Mouse (Mus musculus) limb, embryonic 14.5 days (tissue): ENCODE measurements around the gene Mtfr1l. TPM values are rescaled to one million over a fixed set of nuclear protein-coding genes. Genes with fewer than 3 reads are reported as not detected.

Source experiments
- ATAC-seq: fragments of 200-750 bp; cut with Nextera tagmentation; 2 replicates; pipeline ENCODE4 v1.8.0; 2017; ENCODE audit warnings: low read depth, moderate number of reproducible peaks, moderate TSS enrichment; ENCODE audit not compliant: low FRiP score
- DNase-seq: peaks from one replicate; pipeline ENCODE4 v3.0.0-alpha.2; 2015; ENCODE audit warnings: low spot score
- H3K27ac ChIP-seq: fragments of 300-500 bp; sonication (generic); replicated peaks from 2 replicates; pipeline ENCODE4 v1.5.1; 2014; ENCODE audit warnings: low read depth, mild to moderate bottlenecking, low read length, moderate library complexity, mixed read lengths
- H3K27me3 ChIP-seq: fragments of 300-500 bp; sonication (generic); 2 replicates; pipeline ENCODE4 v1.6.1; 2014; ENCODE audit warnings: low read length, mixed read lengths; ENCODE audit not compliant: control insufficient read depth, insufficient read depth
- H3K36me3 ChIP-seq: fragments of 300-500 bp; sonication (generic); 2 replicates; pipeline ENCODE4 v1.6.1; 2014; ENCODE audit warnings: mild to moderate bottlenecking, low read length, moderate library complexity, mixed read lengths; ENCODE audit not compliant: control insufficient read depth, insufficient read depth
- H3K4me1 ChIP-seq: fragments of 300-500 bp; sonication (generic); 2 replicates; pipeline ENCODE4 v1.6.1; 2014; ENCODE audit warnings: antibody characterized with exemption, low read length, mixed read lengths; ENCODE audit not compliant: control insufficient read depth, insufficient read depth
- H3K4me2 ChIP-seq: fragments of 300-500 bp; sonication (generic); replicated peaks from 2 replicates; pipeline ENCODE4 v1.6.1; 2014; ENCODE audit warnings: low read depth, mild to moderate bottlenecking, low read length, moderate library complexity; ENCODE audit not compliant: severe bottlenecking
- H3K4me3 ChIP-seq: fragments of 300-500 bp; sonication (generic); replicated peaks from 2 replicates; pipeline ENCODE4 v1.5.1; 2014; ENCODE audit warnings: low read length
- H3K9ac ChIP-seq: fragments of 300-500 bp; sonication (generic); 2 replicates; pipeline ENCODE4 v1.6.1; 2014; ENCODE audit warnings: mild to moderate bottlenecking, low read depth, low read length, moderate library complexity; ENCODE audit not compliant: severe bottlenecking
- H3K9me3 ChIP-seq: fragments of 300-500 bp; sonication (generic); 2 replicates; pipeline ENCODE4 v1.6.1; 2016; ENCODE audit warnings: low read length; ENCODE audit not compliant: control insufficient read depth
- POLR2A ChIP-seq: fragments of 200-500 bp; IDR thresholded peaks from 2 replicates; pipeline ENCODE4 v1.8.0; 2012; ENCODE audit warnings: inconsistent platforms, mild to moderate bottlenecking, moderate library complexity, borderline replicate concordance; ENCODE audit not compliant: insufficient read depth, insufficient read length; ENCODE audit errors: extremely low read depth
- WGBS: fragments of 180-500 bp; shearing (Covaris S2); extraction: QIAGEN DNeasy Blood & Tissue Kit; methylation state at CpG from one replicate; pipeline ENCODE4 v1.1.7; 2014; 5-methylcytosine and 5-hydroxymethylcytosine counted together
- microRNA-seq: library from miRNA; unstranded; fragments of <30 nt; microRNA quantifications from one replicate; pipeline ENCODE4, GENCODE M21; 2016
- polyA plus RNA-seq, 2 experiments: library from polyadenylated mRNA; depleted of rRNA in 1 of 2; stranded (reverse) in 1 of 2; unstranded in 1 of 2; fragments of >200 nt; fragmentation: Nextera tagmentation in 1 of 2; extraction: Ambion mirVana in 1 of 2; gene quantifications; 2 replicates each; pipeline versions ENCODE4 v1.2.1 to v1.2.3; 2012 to 2014

Mtfr1l gene
- polyA plus RNA-seq, 2 experiments: 111 to 123 TPM

- Histone ChIP-seq H3K4me1 (no peaks in the 10 kb centered on the region), H3K36me3 (no peaks in the 10 kb centered on the region), H3K4me3 (no peak overlapping the region), H3K9me3 (no peaks in the 10 kb centered on the region), H3K4me2 (no peak overlapping the region), H3K27me3 (no peaks in the 10 kb centered on the region), H3K27ac (no peak overlapping the region), H3K9ac (no peak overlapping the region)
- DNase-seq (no peak), ATAC-seq (no peak)
- no peak for TF ChIP-seq POLR2A
- WGBS: 77% methylated on average over 8 of the region's 8 CpGs
Observed at GRCm38 (mm10) chr4:134482442-134482841, 52.7 kb downstream of the Mtfr1l start.

- 59% methylated on average over 6 of the region's 6 CpGs for WGBS
- DNase-seq (no peak), ATAC-seq (no peak)
- Histone ChIP-seq H3K9ac (no peak overlapping the region), H3K4me2 (no peak overlapping the region), H3K36me3 (no peaks in the 10 kb centered on the region), H3K4me3 (no peak overlapping the region), H3K27me3 (no peaks in the 10 kb centered on the region), H3K4me1 (no peaks in the 10 kb centered on the region), H3K27ac (no peak overlapping the region), H3K9me3 (no peaks in the 10 kb centered on the region)
- TF ChIP-seq POLR2A: no peak
Observed at GRCm38 (mm10) chr4:134481270-134481669, 53.9 kb downstream of the Mtfr1l start.

GRCm38 (mm10) chr4:134480864-134481263, 54.3 kb downstream of the Mtfr1l start:
- H3K9me3 ChIP-seq: no peaks in the 10 kb centered on the region
- no peaks in the 10 kb centered on the region for H3K27me3 ChIP-seq
- DNase-seq: peak; percentile 34
- 20% methylated on average over 6 of the region's 6 CpGs for WGBS
- H3K27ac ChIP-seq: no peak overlapping the region
- no peaks in the 10 kb centered on the region for H3K4me1 ChIP-seq
- H3K4me3 ChIP-seq: no peak overlapping the region
- no peak overlapping the region for H3K9ac ChIP-seq
- ATAC-seq: no peak
- no peaks in the 10 kb centered on the region for H3K36me3 ChIP-seq
- H3K4me2 ChIP-seq: no peak overlapping the region
- no peak for TF ChIP-seq POLR2A

- Histone ChIP-seq H3K27me3 (no peaks in the 10 kb centered on the region), H3K9me3 (no peaks in the 10 kb centered on the region), H3K4me3 (no peak overlapping the region), H3K4me1 (no peaks in the 10 kb centered on the region), H3K36me3 (peaks cover 7% of the 10 kb centered on the region), H3K9ac (no peak overlapping the region), H3K4me2 (no peak overlapping the region), H3K27ac (no peak overlapping the region)
- no peak for ATAC-seq
- no peak for TF ChIP-seq POLR2A
- no peak for DNase-seq
- 81% methylated on average over 4 of the region's 4 CpGs for WGBS
Observed at GRCm38 (mm10) chr4:134479839-134480238, 55.3 kb downstream of the Mtfr1l start.

GRCm38 (mm10) chr4:134478031-134478430, 57.2 kb downstream of the Mtfr1l start:
- peaks cover 22% of the 10 kb centered on the region for H3K36me3 ChIP-seq
- H3K4me1 ChIP-seq: no peaks in the 10 kb centered on the region
- H3K27me3 ChIP-seq: no peaks in the 10 kb centered on the region
- H3K27ac ChIP-seq: no peak overlapping the region
- ATAC-seq (peak; percentile 73), DNase-seq (peak; percentile 77)
- no peaks in the 10 kb centered on the region for H3K9me3 ChIP-seq
- WGBS: 5% methylated on average over 9 of the region's 9 CpGs
- no peak for TF ChIP-seq POLR2A
- no peak overlapping the region for H3K4me3 ChIP-seq
- H3K4me2 ChIP-seq: no peak overlapping the region
- H3K9ac ChIP-seq: no peak overlapping the region

GRCm38 (mm10) chr4:134476899-134477298, 58.3 kb downstream of the Mtfr1l start:
- Histone ChIP-seq H3K9me3 (no peaks in the 10 kb centered on the region), H3K27ac (no peak overlapping the region), H3K4me1 (no peaks in the 10 kb centered on the region), H3K9ac (no peak overlapping the region), H3K36me3 (peaks cover 33% of the 10 kb centered on the region), H3K4me2 (no peak overlapping the region), H3K4me3 (no peak overlapping the region), H3K27me3 (no peaks in the 10 kb centered on the region)
- no peak for DNase-seq
- no peak for ATAC-seq
- WGBS: 82% methylated on average over 8 of the region's 8 CpGs
- TF ChIP-seq POLR2A: no peak

Small RNA genes within 50 kb of the gene (microRNA-seq; reads per million reads assigned to microRNA genes)
- gene Mir6403: not detected

Other genes starting within 250 kb of the Mtfr1l start
- 8.9 and 9.6 TPM in 2 replicates for gene Pdik1l, start 247.5 kb downstream of the Mtfr1l start, polyA plus RNA-seq (2012; rRNA removed)
- gene Pdik1l, start 247.5 kb downstream of the Mtfr1l start, polyA plus RNA-seq (2014; fragmentation: Nextera tagmentation; extraction: Ambion mirVana): 18.4 and 20.5 TPM in 2 replicates
- gene Trim63, start 220.3 kb downstream of the Mtfr1l start, polyA plus RNA-seq (2012; rRNA removed): 4.3 and 5.1 TPM in 2 replicates
- 1.3 and 1.4 TPM in 2 replicates for gene Trim63, start 220.3 kb downstream of the Mtfr1l start, polyA plus RNA-seq (2014; fragmentation: Nextera tagmentation; extraction: Ambion mirVana)
- gene Slc30a2, start 192.2 kb downstream of the Mtfr1l start, polyA plus RNA-seq (2012; rRNA removed): 0.76 and 0.78 TPM in 2 replicates
- 0.21 and 0.54 TPM in 2 replicates for gene Slc30a2, start 192.2 kb downstream of the Mtfr1l start, polyA plus RNA-seq (2014; fragmentation: Nextera tagmentation; extraction: Ambion mirVana)
- 10.0 and 14.2 TPM in 2 replicates for gene Extl1, start 151.5 kb downstream of the Mtfr1l start, polyA plus RNA-seq (2012; rRNA removed)
- gene Extl1, start 151.5 kb downstream of the Mtfr1l start, polyA plus RNA-seq (2014; fragmentation: Nextera tagmentation; extraction: Ambion mirVana): 7.2 TPM in 2 replicates
- gene Pafah2, start 139.1 kb downstream of the Mtfr1l start, polyA plus RNA-seq (2012; rRNA removed): 25.9 and 30.2 TPM in 2 replicates
- gene Pafah2, start 139.1 kb downstream of the Mtfr1l start, polyA plus RNA-seq (2014; fragmentation: Nextera tagmentation; extraction: Ambion mirVana): 14.3 and 17.1 TPM in 2 replicates
- 246 and 428 TPM in 2 replicates for gene Stmn1, start 67.1 kb downstream of the Mtfr1l start, polyA plus RNA-seq (2012; rRNA removed)
- 1,273 and 1,449 TPM in 2 replicates for gene Stmn1, start 67.1 kb downstream of the Mtfr1l start, polyA plus RNA-seq (2014; fragmentation: Nextera tagmentation; extraction: Ambion mirVana)
- gene Paqr7, start 38.7 kb downstream of the Mtfr1l start, polyA plus RNA-seq (2012; rRNA removed): 5.9 and 8.2 TPM in 2 replicates
- 2.3 and 2.9 TPM in 2 replicates for gene Paqr7, start 38.7 kb downstream of the Mtfr1l start, polyA plus RNA-seq (2014; fragmentation: Nextera tagmentation; extraction: Ambion mirVana)
- 6.7 and 10.3 TPM in 2 replicates for gene Aunip, start 24.4 kb downstream of the Mtfr1l start, polyA plus RNA-seq (2012; rRNA removed)
- 3.5 and 3.6 TPM in 2 replicates for gene Aunip, start 24.4 kb downstream of the Mtfr1l start, polyA plus RNA-seq (2014; fragmentation: Nextera tagmentation; extraction: Ambion mirVana)
- gene Selenon, start 16.8 kb upstream of the Mtfr1l start, polyA plus RNA-seq (2012; rRNA removed): 68.5 and 86.7 TPM in 2 replicates
- 48.5 and 75.4 TPM in 2 replicates for gene Selenon, start 16.8 kb upstream of the Mtfr1l start, polyA plus RNA-seq (2014; fragmentation: Nextera tagmentation; extraction: Ambion mirVana)
- 9.1 and 10.6 TPM in 2 replicates for gene Man1c1, start 168.9 kb upstream of the Mtfr1l start, polyA plus RNA-seq (2012; rRNA removed)
- gene Man1c1, start 168.9 kb upstream of the Mtfr1l start, polyA plus RNA-seq (2014; fragmentation: Nextera tagmentation; extraction: Ambion mirVana): 5.1 and 5.9 TPM in 2 replicates
- 18.0 and 22.0 TPM in 2 replicates for gene Ldlrap1, start 232.6 kb upstream of the Mtfr1l start, polyA plus RNA-seq (2012; rRNA removed)
- gene Ldlrap1, start 232.6 kb upstream of the Mtfr1l start, polyA plus RNA-seq (2014; fragmentation: Nextera tagmentation; extraction: Ambion mirVana): 25.1 and 27.9 TPM in 2 replicates